Mouse (Mus musculus) midbrain, embryonic 13.5 days (tissue): Measurements from ENCODE around the gene Evc2. TPM values are rescaled to one million over a fixed set of nuclear protein-coding genes. Genes with fewer than 3 reads are reported as not detected.

ENCODE experiments used
- ATAC-seq: fragments of 200-750 bp; cut with Nextera tagmentation; 2 replicates; pipeline ENCODE4 v1.8.0; 2017; ENCODE audit warnings: mild to moderate bottlenecking, moderate TSS enrichment, moderate library complexity
- H3K27ac ChIP-seq: fragments of 300-500 bp; sonication (generic); 2 replicates; pipeline ENCODE4 v1.5.1; 2015; ENCODE audit warnings: inconsistent platforms, mild to moderate bottlenecking, moderate library complexity
- H3K27me3 ChIP-seq: fragments of 300-500 bp; sonication (generic); 2 replicates; pipeline ENCODE4 v1.6.1; 2015; ENCODE audit warnings: mild to moderate bottlenecking, inconsistent platforms
- H3K36me3 ChIP-seq: fragments of 300-500 bp; sonication (generic); 2 replicates; pipeline ENCODE4 v1.6.1; 2015; ENCODE audit warnings: mild to moderate bottlenecking, inconsistent platforms
- H3K4me1 ChIP-seq: fragments of 300-500 bp; sonication (generic); replicated peaks from 2 replicates; pipeline ENCODE4 v1.6.1; 2015; ENCODE audit warnings: inconsistent platforms
- H3K4me2 ChIP-seq: fragments of 300-500 bp; sonication (generic); replicated peaks from 2 replicates; pipeline ENCODE4 v1.6.1; 2015; ENCODE audit warnings: moderate library complexity, mild to moderate bottlenecking, inconsistent platforms
- H3K4me3 ChIP-seq: fragments of 300-500 bp; sonication (generic); replicated peaks from 2 replicates; pipeline ENCODE4 v1.5.1; 2015; ENCODE audit warnings: mild to moderate bottlenecking, inconsistent platforms
- H3K9ac ChIP-seq: fragments of 300-500 bp; sonication (generic); replicated peaks from 2 replicates; pipeline ENCODE4 v1.6.1; 2015; ENCODE audit warnings: mild to moderate bottlenecking, inconsistent platforms
- H3K9me3 ChIP-seq: fragments of 300-500 bp; sonication (generic); 2 replicates; pipeline ENCODE4 v1.6.1; 2016; ENCODE audit warnings: mild to moderate bottlenecking, inconsistent platforms
- WGBS: fragments of 180-500 bp; shearing (Covaris S2); methylation state at CpG from one replicate; pipeline ENCODE4 v1.1.7; 2015; 5-methylcytosine and 5-hydroxymethylcytosine counted together
- polyA plus RNA-seq: library from polyadenylated mRNA; unstranded; fragments of >200 nt; fragmentation: Nextera tagmentation; extraction: Ambion mirVana; gene quantifications from 2 replicates; pipeline ENCODE4 v1.2.1, GENCODE M21; 2015

Gene Evc2
- 6.2 and 7.5 TPM in 2 replicates for polyA plus RNA-seq

- Histone ChIP-seq H3K9ac (peak within 1 kb of the TSS; percentile 71), H3K4me3 (peak within 1 kb of the TSS; percentile 50), H3K27me3 (peaks cover 10% of the 10 kb centered on the region; the same call in 1 of the 2 replicates), H3K36me3 (no peaks in the 10 kb centered on the region), H3K4me2 (peak within 1 kb of the TSS; percentile 99), H3K27ac (no peak within 1 kb of the TSS), H3K9me3 (no peaks in the 10 kb centered on the region), H3K4me1 (peaks cover 39% of the 10 kb centered on the region)
- WGBS = under 1% methylated on average over 27 of the region's 27 CpGs
- ATAC-seq = peak; percentile 73
These were observed at the start of gene Evc2 for GRCm38 (mm10) chr5:37338288-37338687. Gene Evc2 (plus strand): TSS chr5:37338499.

GRCm38 (mm10) chr5:37289236-37289635 lies 49.1 kb upstream of the Evc2 start:
- Histone ChIP-seq H3K27me3 (no peaks in the 10 kb centered on the region), H3K36me3 (peaks cover 80% of the 10 kb centered on the region), H3K9me3 (no peaks in the 10 kb centered on the region), H3K4me2 (no peak overlapping the region), H3K4me3 (no peak overlapping the region), H3K27ac (peak overlapping the region; percentile 2; the same call in 1 of the 2 replicates), H3K4me1 (no peaks in the 10 kb centered on the region), H3K9ac (no peak overlapping the region)
- 15% methylated on average over 3 of the region's 3 CpGs for WGBS
- peak; percentile 44 for ATAC-seq

- Histone ChIP-seq H3K4me3 (no peak overlapping the region), H3K36me3 (peaks cover 64% of the 10 kb centered on the region), H3K27ac (no peak overlapping the region), H3K27me3 (no peaks in the 10 kb centered on the region), H3K9ac (no peak overlapping the region), H3K4me1 (no peaks in the 10 kb centered on the region), H3K4me2 (no peak overlapping the region), H3K9me3 (no peaks in the 10 kb centered on the region)
- ATAC-seq = no peak
- 82% methylated on average over 9 of the region's 9 CpGs for WGBS
These were observed 47.3 kb upstream of the Evc2 start for GRCm38 (mm10) chr5:37290983-37291382.

GRCm38 (mm10) chr5:37296717-37297116 lies 41.6 kb upstream of the Evc2 start:
- H3K27ac ChIP-seq = no peak overlapping the region
- no peak overlapping the region for H3K4me2 ChIP-seq
- ATAC-seq = no peak
- H3K27me3 ChIP-seq = no peaks in the 10 kb centered on the region
- H3K4me1 ChIP-seq = no peaks in the 10 kb centered on the region
- no peak overlapping the region for H3K9ac ChIP-seq
- no peak overlapping the region for H3K4me3 ChIP-seq
- 80% methylated on average over 10 of the region's 10 CpGs for WGBS
- no peaks in the 10 kb centered on the region for H3K9me3 ChIP-seq
- peaks cover 12% of the 10 kb centered on the region for H3K36me3 ChIP-seq

- Histone ChIP-seq H3K9ac (no peak overlapping the region), H3K36me3 (peaks cover 3% of the 10 kb centered on the region; the same call in 1 of the 2 replicates), H3K27ac (no peak overlapping the region), H3K9me3 (no peaks in the 10 kb centered on the region), H3K4me3 (no peak overlapping the region), H3K27me3 (no peaks in the 10 kb centered on the region), H3K4me1 (no peaks in the 10 kb centered on the region), H3K4me2 (no peak overlapping the region)
- peak; percentile 57; the same call in 1 of the 2 replicates for ATAC-seq
- WGBS = 26% methylated on average over 7 of the region's 7 CpGs
These were observed 39.9 kb upstream of the Evc2 start for GRCm38 (mm10) chr5:37298370-37298769.

GRCm38 (mm10) chr5:37310026-37310425 lies 28.3 kb upstream of the Evc2 start:
- no peaks in the 10 kb centered on the region for H3K4me1 ChIP-seq
- WGBS = 93% methylated on average over 9 of the region's 9 CpGs
- no peaks in the 10 kb centered on the region for H3K27me3 ChIP-seq
- no peak overlapping the region for H3K4me3 ChIP-seq
- peaks cover 2% of the 10 kb centered on the region; the same call in 1 of the 2 replicates for H3K9me3 ChIP-seq
- H3K4me2 ChIP-seq = no peak overlapping the region
- no peak overlapping the region for H3K27ac ChIP-seq
- no peak overlapping the region for H3K9ac ChIP-seq
- H3K36me3 ChIP-seq = peaks cover 19% of the 10 kb centered on the region
- ATAC-seq = no peak

GRCm38 (mm10) chr5:37312980-37313722 lies 25.1 kb upstream of the Evc2 start:
- ATAC-seq = no peak
- Histone ChIP-seq H3K4me2 (no peak overlapping the region), H3K27ac (no peak overlapping the region), H3K27me3 (no peaks in the 10 kb centered on the region), H3K36me3 (peaks cover 47% of the 10 kb centered on the region), H3K4me1 (no peaks in the 10 kb centered on the region), H3K4me3 (no peak overlapping the region), H3K9ac (no peak overlapping the region), H3K9me3 (peaks cover 9% of the 10 kb centered on the region; the same call in 1 of the 2 replicates)
- WGBS = 90% methylated on average over 12 of the region's 12 CpGs

- Histone ChIP-seq H3K27ac (no peak overlapping the region), H3K9ac (no peak overlapping the region), H3K4me1 (no peaks in the 10 kb centered on the region), H3K27me3 (no peaks in the 10 kb centered on the region), H3K4me3 (no peak overlapping the region), H3K36me3 (peaks cover 67% of the 10 kb centered on the region), H3K9me3 (peaks cover 9% of the 10 kb centered on the region; the same call in 1 of the 2 replicates), H3K4me2 (no peak overlapping the region)
- 95% methylated on average over 6 of the region's 6 CpGs for WGBS
- ATAC-seq = no peak
These were observed 19.6 kb upstream of the Evc2 start for GRCm38 (mm10) chr5:37318715-37319114.

GRCm38 (mm10) chr5:37320174-37320573 lies 18.1 kb upstream of the Evc2 start:
- Histone ChIP-seq H3K27ac (no peak overlapping the region), H3K9ac (no peak overlapping the region), H3K9me3 (peaks cover 5% of the 10 kb centered on the region; the same call in 1 of the 2 replicates), H3K4me3 (no peak overlapping the region), H3K4me2 (no peak overlapping the region), H3K27me3 (no peaks in the 10 kb centered on the region), H3K4me1 (no peaks in the 10 kb centered on the region), H3K36me3 (peaks cover 66% of the 10 kb centered on the region)
- ATAC-seq = no peak
- WGBS = 88% methylated on average over 3 of the region's 3 CpGs

- WGBS = 95% methylated on average over 4 of the region's 4 CpGs
- H3K36me3 ChIP-seq = peaks cover 66% of the 10 kb centered on the region
- peaks cover 1% of the 10 kb centered on the region; the same call in 1 of the 2 replicates for H3K9me3 ChIP-seq
- H3K4me2 ChIP-seq = no peak overlapping the region
- ATAC-seq = no peak
- no peaks in the 10 kb centered on the region for H3K4me1 ChIP-seq
- H3K27me3 ChIP-seq = no peaks in the 10 kb centered on the region
- no peak overlapping the region for H3K4me3 ChIP-seq
- no peak overlapping the region for H3K9ac ChIP-seq
- H3K27ac ChIP-seq = no peak overlapping the region
These were observed 17.5 kb upstream of the Evc2 start for GRCm38 (mm10) chr5:37320761-37321160.

- Histone ChIP-seq H3K4me2 (no peak overlapping the region), H3K9ac (no peak overlapping the region), H3K4me1 (no peaks in the 10 kb centered on the region), H3K4me3 (no peak overlapping the region), H3K27ac (no peak overlapping the region), H3K9me3 (no peaks in the 10 kb centered on the region), H3K36me3 (peaks cover 41% of the 10 kb centered on the region), H3K27me3 (no peaks in the 10 kb centered on the region)
- no peak for ATAC-seq
- WGBS = 92% methylated on average over 6 of the region's 6 CpGs
These were observed 11.6 kb upstream of the Evc2 start for GRCm38 (mm10) chr5:37326675-37327074.

- Histone ChIP-seq H3K4me2 (no peak overlapping the region), H3K27ac (no peak overlapping the region), H3K9ac (no peak overlapping the region), H3K36me3 (peaks cover 17% of the 10 kb centered on the region; the same call in 1 of the 2 replicates), H3K27me3 (no peaks in the 10 kb centered on the region), H3K4me3 (no peak overlapping the region), H3K4me1 (0 out of 2 replicates have a peak, but pooled peaks cover under 1% of the 10 kb centered on the region), H3K9me3 (no peaks in the 10 kb centered on the region)
- 85% methylated on average over 8 of the region's 8 CpGs for WGBS
- no peak for ATAC-seq
These were observed 7.7 kb upstream of the Evc2 start for GRCm38 (mm10) chr5:37330449-37331132.
